Mouse (Mus musculus): Measurements from ENCODE around the gene Zcrb1.
"Not testable (repeated sequence)": the region's sequence is repeated elsewhere in the genome, so short reads cannot be mapped to it uniquely, and the experiment has no call there.

The Zcrb1 gene

GRCm38 (mm10) chr15:93397826-93398698 is at the start of gene Zcrb1, which contains the start of gene Pphln1:
Zcrb1 (minus strand) TSS chr15:93398334.
Pphln1 (plus strand) TSS chr15:93398350.
- DNase-seq (ENCODE audit: low spot score): peak; percentile 49

- no peak for DNase-seq (ENCODE audit: low spot score)
Measured at GRCm38 (mm10) chr15:93443676-93444075, 45.5 kb upstream of the Zcrb1 start.

GRCm38 (mm10) chr15:93442271-93442670 is 44.1 kb upstream of the Zcrb1 start:
- no peak for DNase-seq (ENCODE audit: low spot score)

- peak; percentile 25 for DNase-seq (ENCODE audit: low spot score)
Measured at GRCm38 (mm10) chr15:93438663-93439062, 40.5 kb upstream of the Zcrb1 start.

- DNase-seq (ENCODE audit: low spot score): no peak
Measured at GRCm38 (mm10) chr15:93435998-93436397, 37.9 kb upstream of the Zcrb1 start.

- no peak for DNase-seq (ENCODE audit: low spot score)
Measured at GRCm38 (mm10) chr15:93433811-93434210, 35.7 kb upstream of the Zcrb1 start.

GRCm38 (mm10) chr15:93422537-93422936 is 24.4 kb upstream of the Zcrb1 start:
- DNase-seq (ENCODE audit: low spot score): no peak

GRCm38 (mm10) chr15:93420596-93420995 is 22.5 kb upstream of the Zcrb1 start:
- DNase-seq (ENCODE audit: low spot score): no peak

GRCm38 (mm10) chr15:93416300-93416699 is 18.2 kb upstream of the Zcrb1 start:
- no peak for DNase-seq (ENCODE audit: low spot score)

GRCm38 (mm10) chr15:93414456-93414855 is 16.3 kb upstream of the Zcrb1 start:
- DNase-seq (ENCODE audit: low spot score): no peak

GRCm38 (mm10) chr15:93412445-93412844 is 14.3 kb upstream of the Zcrb1 start:
- DNase-seq (ENCODE audit: low spot score): no peak

GRCm38 (mm10) chr15:93406492-93406891 is 8.4 kb upstream of the Zcrb1 start:
- DNase-seq (ENCODE audit: low spot score): no peak

GRCm38 (mm10) chr15:93405446-93405986 is 7.4 kb upstream of the Zcrb1 start:
- no peak for DNase-seq (ENCODE audit: low spot score)

- no peak for DNase-seq (ENCODE audit: low spot score)
Measured at GRCm38 (mm10) chr15:93404849-93405248, 6.7 kb upstream of the Zcrb1 start.

GRCm38 (mm10) chr15:93402730-93403129 is 4.6 kb upstream of the Zcrb1 start:
- DNase-seq (ENCODE audit: low spot score): no peak

- DNase-seq (ENCODE audit: low spot score): no peak
Measured at GRCm38 (mm10) chr15:93401446-93401845, 3.3 kb upstream of the Zcrb1 start.

GRCm38 (mm10) chr15:93398699-93399540 is 786 bp upstream of the Zcrb1 start:
- no peak for DNase-seq (ENCODE audit: low spot score)

GRCm38 (mm10) chr15:93397269-93397668 is 865 bp downstream of the Zcrb1 start:
- no peak for DNase-seq (ENCODE audit: low spot score)

GRCm38 (mm10) chr15:93381337-93381736 is 16.8 kb downstream of the Zcrb1 start:
- no peak for DNase-seq (ENCODE audit: low spot score)

GRCm38 (mm10) chr15:93379177-93379576 is 19.0 kb downstream of the Zcrb1 start:
- DNase-seq (ENCODE audit: low spot score): no peak

GRCm38 (mm10) chr15:93375696-93376095 is 22.4 kb downstream of the Zcrb1 start:
- DNase-seq (ENCODE audit: low spot score): no peak

GRCm38 (mm10) chr15:93372525-93373119 is 25.5 kb downstream of the Zcrb1 start:
- DNase-seq (ENCODE audit: low spot score): not testable (repeated sequence)
